Mouse (Mus musculus): Measurements from ENCODE around the gene Gm20388. TPM values are rescaled to one million over a fixed set of nuclear protein-coding genes. Genes with fewer than 3 reads are reported as not detected.

The Gm20388 gene
- polyA plus RNA-seq, 1 experiment, result 18.7 TPM

GRCm38 (mm10) chr8:121148573-121149083 is 1238.0 kb downstream of the Gm20388 start:
- Histone ChIP-seq H3K4me1 (ENCODE audit: control insufficient read depth, insufficient read depth, low read length) (no peaks in the 10 kb centered on the region), H3K27me3 (ENCODE audit: control insufficient read depth, insufficient read depth, low read length) (no peaks in the 10 kb centered on the region; the same call in 1 of the 2 replicates), H3K27ac (ENCODE audit: insufficient read depth, low read length) (no peak overlapping the region), H3K4me3 (replicated peaks; ENCODE audit: insufficient read depth, low read depth, low read length) (no peak overlapping the region)
- 44% methylated on average over 8 of the region's 8 CpGs for WGBS
- no peak for DNase-seq
- TF ChIP-seq POLR2A (IDR thresholded peaks at IDR 0.05; ENCODE audit: borderline replicate concordance, insufficient read depth, low read length) (no peak), CTCF (IDR thresholded peaks at IDR 0.05; ENCODE audit: borderline replicate concordance, insufficient read depth, low read depth, low read length) (no peak)

- no peak for DNase-seq
- TF ChIP-seq POLR2A (IDR thresholded peaks at IDR 0.05; ENCODE audit: borderline replicate concordance, insufficient read depth, low read length) (no peak), CTCF (IDR thresholded peaks at IDR 0.05; ENCODE audit: borderline replicate concordance, insufficient read depth, low read depth, low read length) (no peak)
- 61% methylated on average over 12 of the region's 12 CpGs for WGBS
- Histone ChIP-seq H3K4me1 (ENCODE audit: control insufficient read depth, insufficient read depth, low read length) (no peaks in the 10 kb centered on the region), H3K27me3 (ENCODE audit: control insufficient read depth, insufficient read depth, low read length) (no peaks in the 10 kb centered on the region; the same call in 1 of the 2 replicates), H3K27ac (ENCODE audit: insufficient read depth, low read length) (no peak overlapping the region), H3K4me3 (replicated peaks; ENCODE audit: insufficient read depth, low read depth, low read length) (no peak overlapping the region)
Measured at GRCm38 (mm10) chr8:121152394-121152793, 1241.8 kb downstream of the Gm20388 start.

- DNase-seq, result no peak
- Histone ChIP-seq H3K4me3 (replicated peaks; ENCODE audit: insufficient read depth, low read depth, low read length) (no peak overlapping the region), H3K27me3 (ENCODE audit: control insufficient read depth, insufficient read depth, low read length) (no peaks in the 10 kb centered on the region; the same call in 1 of the 2 replicates), H3K27ac (ENCODE audit: insufficient read depth, low read length) (no peak overlapping the region), H3K4me1 (ENCODE audit: control insufficient read depth, insufficient read depth, low read length) (no peaks in the 10 kb centered on the region)
- TF ChIP-seq POLR2A (IDR thresholded peaks at IDR 0.05; ENCODE audit: borderline replicate concordance, insufficient read depth, low read length) (no peak), CTCF (IDR thresholded peaks at IDR 0.05; ENCODE audit: borderline replicate concordance, insufficient read depth, low read depth, low read length) (no peak)
- 85% methylated on average over 7 of the region's 7 CpGs for WGBS
Measured at GRCm38 (mm10) chr8:121156990-121157491, 1246.4 kb downstream of the Gm20388 start.

GRCm38 (mm10) chr8:121158812-121159211 is 1248.2 kb downstream of the Gm20388 start:
- 54% methylated on average over 13 of the region's 13 CpGs for WGBS

GRCm38 (mm10) chr8:121161437-121161836 is 1250.8 kb downstream of the Gm20388 start:
- H3K27ac ChIP-seq (ENCODE audit: insufficient read depth, low read length), result no peak overlapping the region
- no peaks in the 10 kb centered on the region for H3K4me1 ChIP-seq (ENCODE audit: control insufficient read depth, insufficient read depth, low read length)
- WGBS, result 91% methylated on average over 5 of the region's 5 CpGs
- H3K27me3 ChIP-seq (ENCODE audit: control insufficient read depth, insufficient read depth, low read length), result no peaks in the 10 kb centered on the region; the same call in 1 of the 2 replicates
- DNase-seq, result no peak
- TF ChIP-seq CTCF (IDR thresholded peaks at IDR 0.05; ENCODE audit: borderline replicate concordance, insufficient read depth, low read depth, low read length) (no peak), POLR2A (IDR thresholded peaks at IDR 0.05; ENCODE audit: borderline replicate concordance, insufficient read depth, low read length) (no peak)
- no peak overlapping the region for H3K4me3 ChIP-seq (replicated peaks; ENCODE audit: insufficient read depth, low read depth, low read length)

More at GRCm38 (mm10) chr8:121158812-121159211, 1248.2 kb downstream of the Gm20388 start:
- no peak overlapping the region for H3K4me3 ChIP-seq (replicated peaks; ENCODE audit: insufficient read depth, low read depth, low read length)
- no peaks in the 10 kb centered on the region for H3K4me1 ChIP-seq (ENCODE audit: control insufficient read depth, insufficient read depth, low read length)
- DNase-seq, result no peak
- H3K27me3 ChIP-seq (ENCODE audit: control insufficient read depth, insufficient read depth, low read length), result no peaks in the 10 kb centered on the region; the same call in 1 of the 2 replicates
- TF ChIP-seq POLR2A (IDR thresholded peaks at IDR 0.05; ENCODE audit: borderline replicate concordance, insufficient read depth, low read length) (no peak), CTCF (IDR thresholded peaks at IDR 0.05; ENCODE audit: borderline replicate concordance, insufficient read depth, low read depth, low read length) (no peak)
- no peak overlapping the region for H3K27ac ChIP-seq (ENCODE audit: insufficient read depth, low read length)

GRCm38 (mm10) chr8:121162413-121162812 is 1251.8 kb downstream of the Gm20388 start:
- H3K4me1 ChIP-seq (ENCODE audit: control insufficient read depth, insufficient read depth, low read length), result no peaks in the 10 kb centered on the region
- no peaks in the 10 kb centered on the region; the same call in 1 of the 2 replicates for H3K27me3 ChIP-seq (ENCODE audit: control insufficient read depth, insufficient read depth, low read length)
- DNase-seq, result no peak
- H3K4me3 ChIP-seq (replicated peaks; ENCODE audit: insufficient read depth, low read depth, low read length), result no peak overlapping the region
- no peak overlapping the region for H3K27ac ChIP-seq (ENCODE audit: insufficient read depth, low read length)
- 62% methylated on average over 4 of the region's 4 CpGs for WGBS
- TF ChIP-seq POLR2A (IDR thresholded peaks at IDR 0.05; ENCODE audit: borderline replicate concordance, insufficient read depth, low read length) (no peak), CTCF (IDR thresholded peaks at IDR 0.05; ENCODE audit: borderline replicate concordance, insufficient read depth, low read depth, low read length) (no peak)

- Histone ChIP-seq H3K27me3 (ENCODE audit: control insufficient read depth, insufficient read depth, low read length) (no peaks in the 10 kb centered on the region; the same call in 1 of the 2 replicates), H3K27ac (ENCODE audit: insufficient read depth, low read length) (no peak overlapping the region), H3K4me1 (ENCODE audit: control insufficient read depth, insufficient read depth, low read length) (no peaks in the 10 kb centered on the region), H3K4me3 (replicated peaks; ENCODE audit: insufficient read depth, low read depth, low read length) (no peak overlapping the region)
- no peak for DNase-seq
- TF ChIP-seq CTCF (IDR thresholded peaks at IDR 0.05; ENCODE audit: borderline replicate concordance, insufficient read depth, low read depth, low read length) (no peak), POLR2A (IDR thresholded peaks at IDR 0.05; ENCODE audit: borderline replicate concordance, insufficient read depth, low read length) (no peak)
- 66% methylated on average over 11 of the region's 11 CpGs for WGBS
Measured at GRCm38 (mm10) chr8:121162906-121163695, 1252.5 kb downstream of the Gm20388 start.
